Mouse (Mus musculus) lung, postnatal 4 days (tissue): ENCODE measurements at regions not wholly inside any gene's neighbourhood (a gene's known extent, or its start where the extent isn't known, plus 50 kb on each side); places are given as distances from the start of the nearest gene placed in this dataset.

Experiments
- DNase-seq, 2 experiments: peaks; one replicate each; pipeline ENCODE4 v3.0.0; 2021

DNA sequence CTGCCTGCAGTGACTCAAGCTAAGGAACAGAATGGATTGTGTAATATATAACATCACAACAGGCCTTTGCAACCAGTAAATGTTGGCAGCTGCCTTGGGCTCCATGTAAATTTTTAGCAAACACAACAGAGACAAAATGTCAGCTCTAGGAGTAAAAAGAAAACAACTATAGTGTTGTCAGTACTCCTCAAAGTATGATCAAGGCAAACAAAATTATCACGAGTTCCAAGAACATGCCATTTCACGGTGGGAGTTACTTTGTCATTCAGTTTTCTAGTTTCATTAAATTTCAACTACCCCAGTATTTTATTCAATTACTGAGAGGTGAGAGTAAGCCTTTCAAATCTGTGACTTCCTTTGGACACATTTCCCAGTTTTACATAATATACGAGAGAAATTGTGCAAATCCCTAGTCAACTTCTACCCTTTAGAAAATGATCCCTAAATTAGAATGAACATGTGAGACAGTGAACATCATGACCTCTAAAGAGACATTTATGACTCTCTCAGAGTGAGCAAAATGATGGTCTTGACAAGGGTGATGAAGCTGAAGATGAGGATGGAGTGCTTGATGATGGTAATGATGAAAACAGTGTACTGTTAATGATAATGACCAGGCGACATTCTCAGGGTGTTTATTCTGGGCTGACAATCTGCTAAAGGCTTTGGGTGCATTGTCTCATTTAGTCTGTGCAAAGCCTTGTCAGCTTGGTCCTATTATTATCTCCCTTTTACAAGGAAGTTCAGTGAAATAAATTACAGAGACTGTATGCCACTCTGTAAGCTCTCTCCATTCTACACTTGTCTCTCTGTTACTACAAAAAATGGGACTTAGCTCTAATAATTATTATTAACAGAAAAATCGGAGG, 209.7 kb upstream of the Etaa1 start:
- no peak for DNase-seq

- no peak for DNase-seq
Measured at GRCm38 (mm10) chr11:18156506-18156905, 202.8 kb upstream of the Etaa1 start.

- DNase-seq = peak; percentile 79 to 82
Measured at GRCm38 (mm10) chr11:18151788-18152563, 198.3 kb upstream of the Etaa1 start.

DNA sequence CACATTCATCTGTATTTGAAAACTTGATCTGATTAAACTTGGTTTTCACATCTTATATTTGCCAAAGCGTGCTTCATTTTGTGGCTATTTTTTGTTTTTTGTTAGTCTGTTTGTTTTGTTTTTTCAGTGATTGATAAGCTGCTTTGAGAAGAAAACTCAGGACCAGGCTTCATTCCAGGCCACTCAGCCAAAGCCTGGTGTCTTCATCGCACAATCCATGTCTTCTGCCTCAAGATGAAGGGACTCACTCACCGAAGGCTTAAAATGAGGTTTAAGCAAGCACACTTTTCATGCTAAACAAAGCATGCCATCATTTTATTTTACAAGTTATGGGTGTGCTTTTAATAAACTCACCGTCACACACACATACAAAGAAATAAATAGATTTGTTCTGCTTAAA, 197.7 kb upstream of the Etaa1 start:
- no peak for DNase-seq

- DNase-seq = no peak
Measured at GRCm38 (mm10) chr11:18127488-18127887, 173.8 kb upstream of the Etaa1 start.

- DNase-seq = no peak
Measured at GRCm38 (mm10) chr11:18123031-18123430, 169.4 kb upstream of the Etaa1 start.

DNA sequence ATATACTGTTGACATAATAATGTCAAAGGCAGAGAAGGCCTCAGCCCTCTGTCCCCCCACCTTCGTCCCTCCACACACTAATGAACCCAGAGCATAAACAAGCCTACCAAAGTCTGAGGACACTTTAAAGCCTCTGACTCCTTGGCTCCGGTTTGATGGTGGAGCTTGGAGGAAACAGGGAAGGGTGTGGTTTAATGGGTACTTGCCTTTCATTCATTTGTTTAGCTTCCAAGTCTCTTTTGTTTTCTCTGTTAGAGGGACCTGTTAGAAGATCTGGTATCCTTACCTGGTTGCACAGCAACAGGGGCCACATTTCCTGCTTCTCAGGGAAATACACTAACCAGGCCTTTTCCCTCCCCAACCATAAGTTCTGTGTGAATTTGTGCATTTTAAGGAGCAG, 168.9 kb upstream of the Etaa1 start:
- no peak for DNase-seq

DNA sequence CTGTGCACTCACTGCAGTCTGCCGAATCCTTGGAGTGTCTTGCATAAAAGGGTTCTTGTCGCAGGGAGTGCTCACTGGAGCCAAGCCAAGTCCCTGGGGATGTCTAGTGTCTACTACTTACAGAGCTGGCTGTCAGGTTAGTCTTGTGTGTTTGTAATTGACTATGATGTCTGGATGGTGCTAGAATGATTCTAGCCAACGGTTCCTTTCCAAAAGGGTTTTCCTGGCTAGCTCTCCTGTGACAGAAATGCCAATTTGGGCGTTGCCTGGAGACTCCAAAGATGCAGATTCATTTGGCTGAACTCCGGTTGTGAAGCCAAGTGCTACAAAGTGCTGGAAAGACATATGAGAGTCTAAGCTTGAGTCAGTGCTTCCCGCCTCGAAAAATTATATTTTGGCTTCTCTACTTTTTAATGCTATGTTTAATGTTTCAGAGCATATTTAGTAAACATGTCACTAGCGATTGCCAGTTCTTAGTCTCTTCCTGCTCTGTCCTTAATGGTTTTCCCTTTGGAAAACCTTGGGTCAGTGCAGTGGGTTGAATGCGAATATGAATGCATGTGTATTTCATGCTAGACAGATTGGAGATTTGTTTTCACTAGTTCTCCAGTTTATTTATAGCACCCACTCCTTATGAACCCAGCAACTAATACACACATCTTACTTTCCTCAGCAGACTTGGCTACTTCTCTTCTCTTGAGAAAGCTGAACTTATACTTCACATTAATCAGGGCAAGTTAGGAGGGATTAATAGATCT, 162.2 kb upstream of the Etaa1 start:
- DNase-seq = peak; percentile 41 to 70

- DNase-seq = no peak
Measured at GRCm38 (mm10) chr11:18102841-18103240, 149.2 kb upstream of the Etaa1 start.

DNA sequence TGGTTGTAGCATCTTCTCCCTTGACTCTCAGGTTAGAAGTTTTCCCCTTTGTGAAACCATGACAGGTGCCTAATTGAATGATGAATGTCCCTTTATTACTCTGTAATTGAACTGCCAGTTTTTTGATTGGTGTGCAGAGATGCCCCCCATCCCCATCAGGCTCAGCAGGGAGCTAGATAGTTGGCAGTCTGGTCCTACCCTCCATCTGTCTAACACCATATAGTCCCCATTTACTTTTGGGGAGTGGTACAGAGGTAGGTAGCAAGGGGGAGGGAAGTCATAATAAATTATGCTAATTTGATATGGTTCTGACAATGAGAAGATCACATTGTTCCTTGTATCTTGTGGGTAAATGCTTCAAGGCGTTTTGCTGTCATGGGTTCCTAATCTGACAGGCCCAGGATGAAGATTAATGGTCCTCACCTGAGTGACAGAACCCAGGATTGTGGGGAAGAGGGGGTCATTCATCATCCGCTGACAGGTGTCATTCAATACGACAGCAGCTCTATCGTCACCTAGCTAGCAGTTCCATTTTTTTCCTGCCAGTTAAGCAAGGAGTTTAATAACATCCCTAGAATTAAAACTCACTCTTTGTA, 122.3 kb upstream of the Etaa1 start:
- DNase-seq = no peak

DNA sequence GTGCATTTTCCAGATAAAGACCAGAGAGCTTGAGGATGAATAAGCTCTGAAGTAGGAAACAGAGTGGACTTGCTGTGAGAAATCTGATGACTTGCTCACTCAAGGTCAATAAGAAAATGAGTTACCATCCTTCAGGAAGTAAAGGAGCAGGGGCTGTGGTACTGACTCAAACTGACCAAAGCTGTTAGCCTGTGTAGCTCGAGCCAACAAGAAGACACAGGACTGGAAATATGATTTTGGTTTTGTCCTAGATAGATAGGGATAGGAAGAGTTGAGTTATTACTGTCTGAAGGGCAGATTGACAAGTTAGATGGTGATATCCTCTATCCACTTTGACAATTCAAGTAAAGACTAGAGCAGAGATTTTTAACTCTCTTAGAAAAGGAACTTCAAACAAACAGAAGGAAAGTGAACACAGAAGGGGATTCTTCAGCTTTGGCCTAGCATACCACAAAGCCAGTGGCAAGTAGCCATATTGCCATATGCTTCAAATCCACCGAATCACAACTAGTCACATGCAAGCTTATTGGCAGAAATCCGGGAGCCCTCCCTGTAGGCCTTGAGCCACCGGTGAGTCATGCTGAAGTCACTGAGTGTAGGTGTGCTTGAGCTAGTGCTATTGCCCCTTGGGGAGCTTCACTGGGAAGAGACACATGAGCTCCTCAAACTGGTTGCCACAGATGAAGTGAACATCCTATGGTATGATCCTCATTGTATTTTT, 117.1 kb upstream of the Etaa1 start:
- no peak for DNase-seq

DNA sequence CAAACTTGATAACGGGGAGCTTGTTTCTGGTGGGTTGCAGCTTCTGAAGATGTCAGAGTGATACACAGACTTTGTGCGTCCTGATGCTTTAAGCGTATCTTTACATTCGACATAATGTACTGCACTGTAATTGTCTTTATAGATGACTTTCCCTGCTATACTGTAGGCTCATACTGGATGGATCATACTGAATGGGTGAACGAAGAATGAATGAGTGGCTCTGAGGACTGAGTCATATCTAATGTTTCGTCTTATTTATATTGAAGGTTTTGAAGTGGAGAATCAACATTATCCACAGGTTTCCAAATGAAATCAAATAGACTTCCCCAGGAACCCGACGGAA, 116.3 kb upstream of the Etaa1 start:
- DNase-seq = no peak

GRCm38 (mm10) chr11:18069348-18070031, 115.8 kb upstream of the Etaa1 start:
- DNase-seq = no peak

- no peak for DNase-seq
Measured at GRCm38 (mm10) chr11:18068085-18068484, 114.4 kb upstream of the Etaa1 start.

GRCm38 (mm10) chr11:18067676-18068075, 114.0 kb upstream of the Etaa1 start:
- DNase-seq = no peak

DNA sequence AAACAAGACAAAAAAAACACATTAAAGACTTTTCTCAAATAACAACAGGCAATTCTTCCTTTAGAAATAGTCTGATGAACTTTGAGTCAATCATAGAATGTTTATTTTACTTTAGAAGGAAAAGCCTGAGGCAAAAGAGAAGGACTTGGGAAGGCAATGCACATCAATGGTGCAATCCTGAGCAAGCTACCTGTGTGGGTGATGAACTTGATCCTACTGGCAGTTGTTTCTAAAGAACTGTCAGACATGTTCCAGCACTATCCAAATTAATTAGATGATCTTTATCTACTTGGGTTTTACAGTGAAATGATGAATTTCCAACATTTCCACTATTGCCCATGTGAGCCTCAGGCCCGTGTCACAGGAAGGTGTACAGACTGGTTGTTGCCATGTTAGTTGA, 87.9 kb upstream of the Etaa1 start:
- DNase-seq = no peak

DNA sequence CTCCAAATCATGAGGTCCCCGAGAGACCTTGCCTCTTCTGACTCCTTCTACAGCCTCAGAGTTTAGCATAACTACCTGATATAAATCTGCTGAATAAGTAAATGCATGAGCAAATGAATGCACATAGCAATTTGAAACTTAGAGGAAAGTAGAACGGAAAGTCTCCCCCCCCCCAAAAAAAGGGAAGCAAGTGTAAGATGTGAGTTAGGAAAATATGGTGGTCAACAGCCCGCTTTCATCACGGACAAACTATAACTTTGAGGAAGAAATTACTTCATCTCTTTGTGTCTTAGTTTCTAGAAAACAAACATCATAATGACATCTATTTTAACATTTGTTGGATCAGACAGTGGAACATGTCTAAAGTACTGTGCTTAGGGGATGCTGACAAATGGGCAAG, 77.4 kb upstream of the Etaa1 start:
- DNase-seq = no peak

GRCm38 (mm10) chr11:18022065-18022464, 68.4 kb upstream of the Etaa1 start:
- no peak for DNase-seq

- no peak for DNase-seq
Measured at GRCm38 (mm10) chr11:18015239-18015638, 61.6 kb upstream of the Etaa1 start.

DNA sequence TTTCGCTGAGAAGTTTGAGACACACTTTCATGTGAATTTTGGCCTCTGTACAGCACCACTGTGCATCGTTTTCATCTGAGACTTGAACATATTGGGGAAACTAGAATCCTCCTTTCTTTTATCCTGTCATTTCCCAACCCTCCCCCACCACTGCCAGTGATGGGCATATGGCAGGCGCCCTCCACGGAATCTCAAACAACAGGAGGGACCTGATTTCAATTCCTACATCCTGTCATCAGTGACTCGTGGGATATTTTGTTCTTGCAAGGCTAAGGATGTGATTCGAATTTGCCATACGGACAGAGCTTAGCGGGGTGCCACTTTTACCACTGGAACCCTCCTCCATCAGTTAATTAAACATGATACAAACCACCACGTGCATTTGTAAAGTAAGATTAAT, 60.9 kb upstream of the Etaa1 start:
- DNase-seq = no peak

DNA sequence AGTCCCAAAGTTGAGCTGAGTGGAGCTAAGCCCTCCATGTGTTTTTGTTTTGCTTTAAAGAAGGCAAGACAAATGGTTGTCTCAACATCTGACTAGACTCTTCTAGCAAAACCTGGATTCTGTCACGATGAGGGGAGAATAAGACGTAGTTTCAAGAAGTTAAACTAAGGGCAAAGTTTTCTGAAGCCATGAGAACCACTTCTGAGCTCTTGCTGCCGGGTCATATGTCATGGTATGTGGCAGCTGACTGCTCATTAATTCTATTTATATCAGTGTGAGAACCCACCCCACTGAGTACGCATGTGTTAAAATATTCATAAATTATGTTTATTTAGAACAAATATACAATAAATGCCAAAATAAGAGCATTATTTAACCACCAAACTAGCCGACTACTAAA, 58.4 kb upstream of the Etaa1 start:
- no peak for DNase-seq
